Mouse (Mus musculus) effector memory CD4-positive, alpha-beta T cell, adult 7 months (primary cell): ENCODE measurements around the gene Fam107b. TPM values are rescaled to one million over a fixed set of nuclear protein-coding genes. Genes with fewer than 3 reads are reported as not detected.

Experiments used
- polyA plus RNA-seq: library from polyadenylated mRNA; unstranded; fragments of 100-300 nt; shearing (Covaris generic); gene quantifications from one replicate; pipeline ENCODE4 v1.2.1, GENCODE M21; 2017

Gene Fam107b
- polyA plus RNA-seq = 540 TPM

DNA sequence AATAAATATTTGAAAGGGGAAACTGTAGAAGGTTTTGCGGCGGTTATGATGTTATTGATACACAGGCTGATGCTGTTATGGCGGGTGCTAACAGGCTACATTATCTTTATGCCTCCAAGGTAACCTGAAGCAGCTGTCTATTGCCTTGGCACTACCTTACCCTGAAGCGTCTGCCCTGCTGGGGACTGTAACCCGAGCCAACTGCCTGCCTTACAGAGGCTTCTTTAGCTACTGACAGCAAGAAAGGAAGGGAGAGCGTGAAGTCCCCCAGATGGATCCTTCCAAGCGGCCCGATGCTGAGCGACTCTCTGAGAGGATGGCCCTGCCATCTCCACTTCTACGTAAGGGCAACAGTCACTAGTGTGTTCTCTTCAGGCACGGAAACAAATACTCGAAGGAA lies at the start of gene Fam107b:
Gene Fam107b (plus strand): TSS at position 303 of the 400 bp plus-strand sequence.

Other genes starting within 250 kb of the Fam107b start
- 19.7 TPM for gene Rpp38, start 237.8 kb upstream of the Fam107b start, polyA plus RNA-seq
- not detected for gene Acbd7, start 234.3 kb upstream of the Fam107b start, polyA plus RNA-seq
- gene Olah, start 173.3 kb upstream of the Fam107b start, polyA plus RNA-seq = not detected
- gene Meig1, start 147.8 kb upstream of the Fam107b start, polyA plus RNA-seq = not detected
- gene Dclre1c, start 146.4 kb upstream of the Fam107b start, polyA plus RNA-seq = 16.0 TPM
- 4.0 TPM for gene Suv39h2, start 95.5 kb upstream of the Fam107b start, polyA plus RNA-seq
- gene Gm45902, start 57.7 kb upstream of the Fam107b start, polyA plus RNA-seq = 4.1 TPM
- 72.5 TPM for gene Hspa14, start 57.7 kb upstream of the Fam107b start, polyA plus RNA-seq
- 0.62 TPM for gene Cdnf, start 57.5 kb upstream of the Fam107b start, polyA plus RNA-seq